Mouse (Mus musculus) ES-E14 (cell line): ENCODE measurements around the gene Erv3.

Experiments used
- CHD2 ChIP-seq: IDR thresholded peaks from 2 replicates; pipeline ENCODE4 v1.6.1; 2014; ENCODE audit warnings: mild to moderate bottlenecking, low read depth, low read length, inconsistent platforms
- HCFC1 ChIP-seq: IDR thresholded peaks from 2 replicates; pipeline ENCODE4 v1.6.1; 2012; ENCODE audit warnings: low read length, inconsistent platforms, borderline replicate concordance; ENCODE audit not compliant: insufficient read depth
- ZC3H11A ChIP-seq: IDR thresholded peaks from 2 replicates; pipeline ENCODE4 v1.6.1; 2012; ENCODE audit warnings: low read depth, mild to moderate bottlenecking, inconsistent platforms, low read length, borderline replicate concordance
- ZNF384 ChIP-seq: IDR thresholded peaks from 2 replicates; pipeline ENCODE4 v1.6.1; 2012; ENCODE audit warnings: low read depth, low read length, inconsistent platforms

DNA sequence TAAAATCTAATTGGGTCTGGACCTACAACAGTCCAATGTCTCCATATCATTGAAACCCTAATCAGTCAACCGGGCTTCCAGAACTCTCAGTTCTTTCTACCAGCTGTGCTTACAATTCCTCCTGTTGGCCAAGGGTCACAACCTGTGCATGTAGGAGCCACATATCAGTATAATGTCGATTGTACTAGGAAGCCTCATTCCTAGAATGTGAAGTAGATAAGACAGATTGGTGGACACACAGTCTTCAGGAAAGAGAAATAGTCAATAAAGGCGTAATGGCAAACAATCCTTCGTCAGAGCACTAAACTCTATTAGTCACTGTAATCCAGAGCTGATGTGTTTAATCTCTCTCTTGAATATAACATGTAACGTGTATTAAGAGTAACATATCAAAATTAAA, 9.4 kb upstream of the Erv3 start:
- no peak for TF ChIP-seq ZNF384
- no peak for TF ChIP-seq ZC3H11A
- TF ChIP-seq CHD2: no peak
- TF ChIP-seq HCFC1: no peak
